Mouse (Mus musculus) heart, adult 2 months (tissue): ENCODE measurements at regions not wholly inside any gene's neighbourhood (a gene's known extent, or its start where the extent isn't known, plus 50 kb on each side); places are given as distances from the start of the nearest gene placed in this dataset.

Source experiments
- CTCF ChIP-seq: fragments of 200-600 bp; IDR thresholded peaks from 2 replicates; pipeline ENCODE4 v1.8.1; 2022; ENCODE audit warnings: antibody characterized with exemption, mild to moderate bottlenecking, moderate library complexity
- EP300 ChIP-seq: fragments of 200-500 bp; IDR thresholded peaks from 2 replicates; pipeline ENCODE4 v1.6.1; 2011; ENCODE audit warnings: low read depth, low read length, control low read depth; ENCODE audit not compliant: insufficient read depth
- POLR2A ChIP-seq: fragments of 200-500 bp; IDR thresholded peaks from 2 replicates; pipeline ENCODE4 v1.6.1; 2011; ENCODE audit warnings: mild to moderate bottlenecking, low read depth, low read length, control low read depth; ENCODE audit not compliant: insufficient read depth

DNA sequence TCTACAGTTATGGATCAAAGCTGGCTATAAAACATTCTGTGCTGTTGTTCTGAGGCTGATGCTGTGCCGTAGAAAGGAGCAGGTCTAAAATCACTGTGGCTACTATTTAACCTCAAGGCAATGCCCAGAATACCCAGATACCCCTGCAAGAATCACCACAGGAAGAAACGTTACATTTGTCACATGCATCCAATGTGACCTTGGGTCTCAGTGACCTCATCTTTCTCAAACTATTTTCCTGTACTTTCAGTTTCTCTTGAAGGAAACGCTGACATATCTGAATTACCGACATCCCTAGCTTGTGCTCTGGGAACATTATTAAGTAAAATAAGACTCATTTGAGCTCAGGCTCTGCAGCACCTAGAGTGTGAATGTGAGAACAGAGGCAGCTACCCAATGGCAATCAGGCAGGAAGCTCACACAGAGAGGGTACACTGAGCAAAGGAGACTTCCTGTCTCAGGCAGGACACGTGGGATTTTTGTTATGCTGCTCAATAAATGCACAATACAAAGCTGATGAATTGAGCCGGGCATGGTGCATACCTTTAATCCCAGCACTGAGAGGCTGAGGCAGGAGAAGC is 436.7 kb upstream of the Jarid2 start:
- TF ChIP-seq CTCF (no peak), EP300 (no peak), POLR2A (no peak)
